Mouse (Mus musculus) right cerebral cortex, postnatal 4 days (tissue): Measurements from ENCODE around the gene Sox15.
A peak's percentile ranks its signal among the peaks of the same experiment; 100 is the strongest.
"Not testable (repeated sequence)": the region's sequence is repeated elsewhere in the genome, so short reads cannot be mapped to it uniquely, and the experiment has no call there.

ENCODE experiments used
- DNase-seq: peaks from one replicate; pipeline ENCODE4 v3.0.0-alpha.2; 2022

Sox15 gene

DNA sequence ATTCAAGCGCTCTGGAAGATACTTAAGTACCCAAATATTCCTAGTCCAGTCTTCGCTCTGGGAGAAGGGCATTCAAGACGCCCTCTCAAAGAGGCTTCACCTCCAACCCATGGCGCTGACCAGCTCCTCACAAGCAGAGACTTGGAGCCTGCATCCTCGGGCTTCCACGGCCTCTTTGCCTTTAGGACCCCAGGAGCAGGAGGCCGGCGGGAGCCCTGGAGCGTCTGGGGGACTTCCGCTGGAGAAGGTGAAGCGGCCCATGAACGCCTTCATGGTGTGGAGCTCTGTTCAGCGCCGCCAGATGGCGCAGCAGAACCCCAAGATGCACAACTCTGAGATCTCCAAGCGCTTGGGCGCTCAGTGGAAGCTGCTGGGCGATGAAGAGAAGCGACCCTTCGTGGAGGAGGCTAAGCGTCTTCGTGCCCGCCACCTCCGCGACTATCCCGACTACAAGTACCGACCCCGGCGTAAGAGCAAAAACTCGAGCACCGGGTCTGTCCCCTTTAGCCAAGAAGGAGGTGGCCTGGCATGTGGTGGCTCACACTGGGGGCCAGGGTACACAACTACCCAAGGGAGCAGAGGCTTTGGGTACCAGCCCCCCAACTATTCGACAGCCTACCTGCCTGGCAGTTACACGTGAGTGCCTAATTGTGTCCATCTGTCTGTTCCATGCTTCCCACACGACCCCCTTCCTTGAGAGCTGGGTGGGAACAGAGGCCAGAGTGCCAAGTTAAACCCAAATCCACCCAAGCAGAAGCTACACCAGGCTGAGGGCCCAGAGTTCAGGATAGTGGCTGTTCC lies at the start of gene Sox15:
Gene Sox15 (plus strand): TSS at position 51 of the 801 bp plus-strand sequence.
- peak; percentile 76 for DNase-seq

- DNase-seq = peak; percentile 88
Measured at GRCm38 (mm10) chr11:69605726-69606490, 49.2 kb upstream of the Sox15 start, which contains the start of gene Atp1b2. Gene Atp1b2 (minus strand): TSS chr11:69605942.

DNA sequence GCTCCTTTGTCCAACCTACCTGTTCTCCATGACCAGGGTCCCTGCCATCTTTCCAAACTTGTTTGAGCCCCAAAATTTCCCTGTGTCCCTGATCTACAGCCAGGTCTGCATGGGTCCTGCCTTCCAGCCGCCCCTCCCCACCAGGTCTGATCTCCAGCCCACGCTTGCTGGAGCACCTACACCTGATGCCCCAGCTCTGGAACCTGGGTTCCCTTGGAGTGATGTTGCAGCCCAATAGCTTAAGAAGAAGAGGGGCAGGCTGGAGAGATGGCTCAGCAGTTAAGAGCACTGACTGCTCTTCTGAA lies 48.7 kb upstream of the Sox15 start:
- DNase-seq = no peak

GRCm38 (mm10) chr11:69606832-69607231 lies 48.3 kb upstream of the Sox15 start:
- DNase-seq = no peak

DNA sequence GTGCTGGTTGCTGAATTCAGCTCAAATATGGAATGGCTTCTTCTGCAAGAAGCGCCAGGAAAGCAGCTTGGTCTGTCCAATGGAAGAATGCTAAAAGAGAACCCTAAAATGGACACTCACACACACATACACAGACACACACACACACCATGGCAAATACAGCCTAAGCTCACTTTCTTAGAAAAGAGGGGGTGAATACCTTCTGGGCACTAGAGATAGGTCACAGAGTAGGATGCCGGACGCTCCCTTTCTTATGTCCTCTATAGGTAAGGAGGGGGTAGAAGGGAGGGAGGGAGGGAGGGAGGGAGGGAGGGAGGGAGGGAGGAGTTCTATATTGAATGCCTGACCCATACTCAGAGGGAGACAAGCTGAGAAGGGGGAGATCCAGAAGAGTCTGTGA lies 46.6 kb upstream of the Sox15 start:
- DNase-seq = no peak

DNA sequence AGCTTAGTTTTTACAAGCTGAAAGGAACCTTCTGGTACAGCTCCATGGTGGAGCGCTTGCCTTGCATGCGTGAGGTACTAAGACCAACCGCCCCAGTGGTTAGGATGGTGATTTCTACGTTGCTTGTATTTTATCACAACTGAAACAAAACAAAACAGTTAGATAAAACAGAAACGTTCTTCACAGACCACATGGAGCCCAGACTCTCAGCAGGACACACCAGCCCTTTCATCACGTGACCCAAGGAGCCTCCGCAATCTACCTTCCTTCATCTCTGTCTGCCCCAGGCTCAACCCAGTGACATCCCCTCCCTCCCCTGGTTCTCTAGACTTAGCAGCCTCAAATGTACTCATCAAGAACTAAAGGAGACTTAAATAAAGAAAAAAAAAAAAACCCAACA lies 45.7 kb upstream of the Sox15 start:
- DNase-seq = no peak

DNA sequence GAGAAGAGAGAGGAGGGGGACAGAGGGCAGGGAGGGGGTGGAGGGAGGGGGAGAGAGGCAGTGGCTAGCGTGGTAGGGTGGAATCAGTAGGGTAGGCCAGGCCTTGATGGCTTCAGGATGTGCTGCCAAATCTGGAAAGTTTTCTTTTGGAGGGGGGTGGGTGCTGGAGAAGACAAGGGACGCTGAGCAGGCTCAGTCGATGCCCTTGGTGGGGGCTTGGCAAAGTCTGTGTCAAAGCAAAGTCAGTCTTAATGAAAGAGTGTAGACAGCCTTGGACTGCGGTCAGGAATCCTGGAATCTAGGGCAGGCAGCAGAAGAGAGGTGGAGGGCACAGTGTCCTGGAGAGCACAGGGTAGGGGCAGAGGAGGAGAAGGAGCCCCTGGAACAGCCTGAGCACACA lies 44.2 kb upstream of the Sox15 start:
- DNase-seq = no peak

- peak; percentile 80 for DNase-seq
Measured at GRCm38 (mm10) chr11:69613553-69614256, 41.4 kb upstream of the Sox15 start.

DNA sequence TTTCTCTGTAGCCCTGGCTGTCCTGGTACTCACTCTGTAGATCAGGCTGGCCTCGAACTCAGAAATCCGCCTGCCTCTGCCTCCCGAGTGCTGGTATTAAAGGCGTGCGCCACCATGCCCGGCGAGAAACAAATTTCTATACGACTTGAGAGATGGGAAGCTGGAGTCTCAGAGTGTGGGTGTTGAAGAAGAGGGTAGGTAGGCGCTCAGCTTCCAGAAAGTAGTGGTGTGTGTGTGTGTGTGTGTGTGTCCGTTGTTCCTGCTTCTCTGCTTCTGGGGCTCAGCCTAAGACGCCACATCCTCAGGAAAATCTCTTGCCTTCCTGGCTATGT lies 40.9 kb upstream of the Sox15 start:
- DNase-seq = not testable (repeated sequence)

DNA sequence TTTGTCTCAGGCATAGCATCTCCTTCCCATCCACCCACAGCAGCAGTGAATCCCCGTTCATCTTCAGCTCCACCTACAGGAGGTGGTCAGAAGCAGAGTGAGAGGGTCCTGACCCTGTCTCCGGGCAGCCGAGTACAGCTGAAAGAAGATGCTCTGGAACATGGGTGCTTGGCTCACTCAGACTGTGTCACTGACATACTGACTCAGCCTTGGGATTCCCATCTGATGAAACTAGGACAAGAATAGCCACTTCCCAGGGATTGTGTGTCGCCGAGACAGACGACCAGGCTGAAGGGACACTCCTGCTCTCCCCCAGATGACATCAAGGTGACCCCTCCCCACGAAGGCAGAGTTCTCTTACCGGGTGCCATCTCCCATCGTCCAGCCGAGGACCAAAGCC lies 38.3 kb upstream of the Sox15 start:
- no peak for DNase-seq

DNA sequence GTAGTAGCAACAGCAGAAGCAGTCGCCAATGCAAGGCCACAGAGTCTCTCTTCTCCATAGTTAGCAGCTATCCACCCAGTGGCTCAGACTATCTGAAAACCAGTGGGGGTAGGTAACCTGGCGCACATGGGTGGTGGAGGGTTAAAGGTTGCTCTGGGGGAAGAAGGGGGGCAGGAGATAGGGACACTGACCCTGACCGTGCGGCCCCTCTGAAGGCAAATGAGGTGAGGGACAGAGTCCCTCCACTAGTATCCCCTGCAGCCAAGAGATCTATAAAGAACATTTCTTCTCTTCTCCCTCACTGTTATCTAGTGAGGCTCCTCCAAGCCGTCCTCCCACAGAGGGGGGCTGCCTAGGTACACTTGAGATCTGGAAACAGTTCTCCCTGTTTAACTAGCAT lies 37.3 kb upstream of the Sox15 start, which contains the start of gene Shbg:
Gene Shbg (minus strand): TSS at position 101 of the 400 bp plus-strand sequence.
- no peak for DNase-seq

- no peak for DNase-seq
Measured at GRCm38 (mm10) chr11:69620394-69621081, 34.6 kb upstream of the Sox15 start.

DNA sequence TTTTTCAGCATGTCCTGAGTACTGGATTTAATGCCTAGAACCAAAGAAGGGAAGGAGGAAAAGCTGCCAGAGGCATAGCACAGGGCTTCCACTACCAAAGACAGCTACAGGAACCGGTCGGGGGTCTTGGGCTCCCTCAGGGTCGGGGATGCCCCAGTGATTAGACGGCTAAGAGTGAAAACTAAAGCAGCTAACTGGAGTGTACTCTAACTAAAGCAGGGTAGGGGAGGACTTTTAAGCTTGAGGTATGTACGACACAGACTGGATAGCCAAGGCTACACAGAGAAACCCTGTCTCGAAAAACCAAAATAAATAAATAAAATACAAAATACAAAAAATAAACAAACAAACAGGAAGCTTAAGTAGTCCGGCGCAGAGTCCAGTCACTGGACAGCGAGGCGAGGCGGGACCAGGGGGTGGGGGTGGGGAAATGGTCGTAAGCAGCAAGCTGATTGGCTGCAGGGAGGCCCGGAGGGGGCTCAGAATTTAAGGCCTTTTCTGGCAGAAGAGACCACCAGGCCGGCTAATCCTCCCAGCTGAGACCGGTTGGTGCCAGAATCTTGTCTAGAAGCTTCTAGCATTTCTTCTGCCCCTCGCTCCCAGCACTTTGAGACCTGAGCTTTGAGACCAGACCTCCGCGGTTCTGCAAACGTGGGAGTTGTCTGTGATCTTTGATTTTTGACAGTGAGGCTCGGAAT lies 33.4 kb upstream of the Sox15 start, which contains the start of gene Sat2:
Gene Sat2 (plus strand): TSS at position 454 of the 698 bp plus-strand sequence.
- peak; percentile 68 for DNase-seq

- DNase-seq = no peak
Measured at GRCm38 (mm10) chr11:69622406-69622805, 32.7 kb upstream of the Sox15 start.

GRCm38 (mm10) chr11:69623006-69623405 lies 32.1 kb upstream of the Sox15 start:
- DNase-seq = no peak

GRCm38 (mm10) chr11:69624339-69624738 lies 30.8 kb upstream of the Sox15 start:
- not testable (repeated sequence) for DNase-seq

DNA sequence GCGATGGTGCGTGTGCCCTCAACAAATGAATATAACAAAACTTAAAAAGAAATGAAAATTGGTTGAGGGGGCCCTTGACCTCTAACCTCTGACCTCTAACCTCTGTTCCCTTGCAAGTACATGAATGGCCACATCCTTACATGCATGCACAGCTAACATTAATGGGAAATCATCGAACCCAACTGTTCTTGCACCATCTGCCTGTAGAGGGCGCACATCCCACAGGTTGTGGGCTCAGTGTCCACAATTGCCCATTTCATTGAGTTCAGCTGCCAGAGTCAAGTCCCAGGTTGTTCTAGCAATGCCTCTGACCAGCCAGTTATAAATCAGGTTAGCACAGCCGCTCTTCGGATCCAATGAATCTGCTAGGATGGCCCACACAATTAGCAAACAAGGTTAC lies 26.8 kb upstream of the Sox15 start:
- DNase-seq = peak; percentile 72

GRCm38 (mm10) chr11:69629802-69630201 lies 25.3 kb upstream of the Sox15 start:
- no peak for DNase-seq

GRCm38 (mm10) chr11:69632284-69633089 lies 22.6 kb upstream of the Sox15 start, which contains the start of gene Fxr2:
Gene Fxr2 (plus strand): TSS chr11:69632990.
- DNase-seq = peak; percentile 100

DNA sequence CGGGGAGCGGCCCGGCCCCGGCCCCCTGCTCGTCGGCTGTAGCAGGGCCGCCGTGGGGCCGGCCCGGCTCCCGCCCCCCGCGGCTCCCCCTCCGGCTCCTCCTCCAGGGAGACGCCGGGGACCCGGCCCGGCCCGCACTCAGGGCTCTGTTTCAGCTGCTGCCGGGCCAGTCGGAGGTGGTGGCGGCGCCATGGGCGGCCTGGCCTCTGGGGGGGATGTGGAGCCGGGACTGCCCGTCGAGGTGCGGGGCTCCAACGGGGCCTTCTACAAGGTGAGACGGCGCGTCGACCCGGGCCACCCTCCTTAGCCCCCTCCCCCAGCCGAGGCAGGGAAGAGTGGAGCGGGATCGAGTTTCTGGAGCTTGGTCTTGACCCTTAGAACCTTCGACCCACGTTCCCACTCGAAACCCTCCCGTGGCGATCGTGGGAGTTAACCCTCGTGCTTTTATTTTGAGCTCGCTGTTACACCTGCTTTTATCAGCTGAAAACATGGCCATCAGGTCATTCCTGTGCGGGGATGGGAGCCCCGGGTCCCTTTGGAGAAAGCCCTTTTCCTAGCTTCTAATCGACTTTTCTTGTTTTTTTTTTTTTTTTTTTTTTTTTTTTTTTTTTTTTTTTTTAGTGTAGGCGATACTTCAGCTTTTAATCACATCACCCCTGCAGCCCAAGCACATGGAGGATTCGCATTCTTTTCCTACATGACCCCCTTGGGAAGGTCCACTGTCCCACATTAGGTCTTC lies 21.8 kb upstream of the Sox15 start:
- DNase-seq = no peak

GRCm38 (mm10) chr11:69635471-69635870 lies 19.6 kb upstream of the Sox15 start:
- DNase-seq = no peak
